Mouse (Mus musculus) forebrain, embryonic 16.5 days (tissue): ENCODE data around the gene Tgm2. TPM values are rescaled to one million over a fixed set of nuclear protein-coding genes. Genes with fewer than 3 reads are reported as not detected.

Source experiments
- ATAC-seq: fragments of 200-750 bp; cut with Nextera tagmentation; 2 replicates; pipeline ENCODE4 v1.8.0; 2017; ENCODE audit warnings: mild to moderate bottlenecking, moderate library complexity
- H3K27ac ChIP-seq: fragments of 300-500 bp; sonication (generic); 2 replicates; pipeline ENCODE4 v1.5.1; 2014; ENCODE audit warnings: low read length, control low read depth
- H3K27me3 ChIP-seq: fragments of 300-500 bp; sonication (generic); replicated peaks from 2 replicates; pipeline ENCODE4 v1.6.1; 2014; ENCODE audit warnings: low read length; ENCODE audit not compliant: control insufficient read depth, insufficient read depth
- H3K36me3 ChIP-seq: fragments of 300-500 bp; sonication (generic); 2 replicates; pipeline ENCODE4 v1.6.1; 2014; ENCODE audit not compliant: control insufficient read depth, insufficient read depth
- H3K4me1 ChIP-seq: fragments of 300-500 bp; sonication (generic); replicated peaks from 2 replicates; pipeline ENCODE4 v1.6.1; 2014; ENCODE audit warnings: low read length; ENCODE audit not compliant: control insufficient read depth, insufficient read depth
- H3K4me2 ChIP-seq: fragments of 300-500 bp; sonication (generic); 2 replicates; pipeline ENCODE4 v1.6.1; 2014; ENCODE audit warnings: mild to moderate bottlenecking, low read length, control low read depth
- H3K4me3 ChIP-seq: fragments of 300-500 bp; sonication (generic); replicated peaks from 2 replicates; pipeline ENCODE4 v1.5.1; 2014; ENCODE audit warnings: mild to moderate bottlenecking, low read length, control low read depth
- H3K9ac ChIP-seq: fragments of 300-500 bp; sonication (generic); replicated peaks from 2 replicates; pipeline ENCODE4 v1.6.1; 2014; ENCODE audit warnings: low read depth, low read length, control low read depth
- H3K9me3 ChIP-seq: fragments of 300-500 bp; sonication (generic); 2 replicates; pipeline ENCODE4 v1.6.1; 2016; ENCODE audit warnings: low read length; ENCODE audit not compliant: control insufficient read depth
- WGBS: fragments of 180-500 bp; shearing (Covaris S2); extraction: QIAGEN DNeasy Blood & Tissue Kit; methylation state at CpG from one replicate; pipeline ENCODE4 v1.1.7; 2014; 5-methylcytosine and 5-hydroxymethylcytosine counted together
- polyA plus RNA-seq: library from polyadenylated mRNA; unstranded; fragments of >200 nt; fragmentation: Nextera tagmentation; extraction: Ambion mirVana; gene quantifications from 2 replicates; pipeline ENCODE4 v1.2.1, GENCODE M21; 2015

Tgm2 gene
- polyA plus RNA-seq, 1 experiment from 2014 or later: 5.0 TPM

DNA sequence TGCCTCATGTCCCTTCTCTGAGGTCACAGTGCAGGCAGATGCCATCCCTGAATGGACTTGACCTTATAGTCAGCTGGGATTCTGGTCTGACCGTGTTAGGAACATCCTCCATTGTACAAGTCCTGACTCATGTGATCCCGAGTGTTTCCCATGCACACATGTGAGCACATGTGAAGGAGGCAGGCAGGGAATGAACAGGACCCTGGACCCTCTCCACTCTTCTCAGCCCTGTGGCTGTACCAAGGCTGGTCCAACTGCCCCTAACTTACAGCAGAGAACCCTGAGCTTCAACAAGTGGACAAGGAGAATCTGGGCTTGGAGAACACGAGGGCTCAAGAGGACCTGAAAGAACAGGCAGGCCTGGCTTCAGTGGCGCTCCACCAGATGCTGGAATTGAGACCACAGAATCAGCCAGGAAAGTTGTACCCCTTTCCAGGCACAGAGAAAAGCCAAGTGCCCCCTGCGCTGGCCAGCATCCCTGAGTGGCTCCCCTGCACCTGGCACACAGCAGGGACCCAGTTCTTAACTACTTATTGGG lies 639 bp downstream of the Tgm2 start:
- no peak overlapping the region for H3K27ac ChIP-seq
- ATAC-seq: no peak
- peaks cover 12% of the 10 kb centered on the region; the same call in 1 of the 2 replicates for H3K27me3 ChIP-seq
- no peak overlapping the region for H3K9ac ChIP-seq
- H3K4me2 ChIP-seq: no peak overlapping the region
- WGBS: 72% methylated on average over 5 of the region's 5 CpGs
- no peaks in the 10 kb centered on the region for H3K9me3 ChIP-seq
- no peak overlapping the region for H3K4me3 ChIP-seq
- 0 out of 2 replicates have a peak, but pooled peaks cover 2% of the 10 kb centered on the region for H3K4me1 ChIP-seq
- no peaks in the 10 kb centered on the region for H3K36me3 ChIP-seq

DNA sequence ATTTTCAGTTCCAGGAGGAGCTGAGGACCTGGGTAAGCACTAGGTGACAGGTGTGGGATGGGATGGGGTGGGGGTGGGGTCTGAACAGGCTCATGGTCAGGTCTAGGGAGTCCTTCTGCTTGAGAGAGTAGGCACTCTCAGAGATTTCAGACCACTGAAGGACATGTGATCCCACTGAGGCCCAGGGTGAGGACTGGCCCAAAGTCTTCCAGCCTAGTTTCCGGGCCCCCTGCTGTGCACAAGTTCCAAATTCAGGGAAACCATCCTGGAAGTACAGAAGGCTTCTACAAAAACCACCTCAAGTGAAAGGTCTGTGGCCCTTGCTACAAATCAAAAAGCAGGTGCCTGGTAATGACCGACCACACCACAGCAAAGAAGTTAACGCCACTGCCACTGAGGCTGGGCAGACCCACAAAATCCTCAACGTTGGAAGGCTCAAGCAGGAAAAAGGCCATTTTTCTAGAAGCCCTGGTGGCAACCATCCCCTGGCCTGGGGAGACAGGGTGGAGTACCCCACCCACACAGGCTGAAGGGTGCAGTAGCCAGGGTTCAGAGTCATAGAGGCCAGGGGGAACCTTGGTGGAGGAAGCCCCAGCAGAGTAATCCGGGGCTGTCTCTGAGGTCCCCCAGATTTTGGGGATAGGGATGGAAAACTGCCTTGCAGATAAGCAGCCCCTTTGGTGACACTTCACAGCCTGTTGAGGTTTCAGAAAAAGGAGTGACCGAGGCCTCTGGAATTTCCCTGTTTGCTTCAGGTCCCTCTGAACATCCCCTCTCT lies 1.3 kb downstream of the Tgm2 start:
- no peak overlapping the region for H3K27ac ChIP-seq
- no peak overlapping the region for H3K4me3 ChIP-seq
- H3K9ac ChIP-seq: no peak overlapping the region
- no peak for ATAC-seq
- no peak overlapping the region for H3K4me2 ChIP-seq
- H3K36me3 ChIP-seq: no peaks in the 10 kb centered on the region
- 89% methylated on average over 6 of the region's 6 CpGs for WGBS
- no peaks in the 10 kb centered on the region for H3K9me3 ChIP-seq
- H3K27me3 ChIP-seq: peaks cover 12% of the 10 kb centered on the region; the same call in 1 of the 2 replicates
- peaks cover 6% of the 10 kb centered on the region for H3K4me1 ChIP-seq

DNA sequence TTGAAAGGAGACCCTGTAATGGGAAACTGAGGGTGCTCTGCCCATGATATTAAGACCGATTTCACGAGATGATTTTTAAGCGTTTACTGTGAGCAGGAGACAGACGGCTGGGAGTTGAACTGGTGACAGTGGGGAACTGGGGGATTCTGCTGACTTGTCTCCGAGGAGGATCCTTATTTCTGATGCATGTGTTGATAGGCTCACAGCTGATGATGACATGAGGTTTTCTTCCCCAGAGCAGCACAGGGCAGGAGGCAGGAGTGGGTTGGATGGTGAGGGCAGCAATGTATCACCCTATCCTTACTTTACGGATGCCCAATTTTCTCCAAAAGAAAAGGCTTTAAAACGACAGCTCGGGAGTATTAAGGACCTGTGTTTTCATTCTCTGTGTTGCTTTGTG lies 2.0 kb downstream of the Tgm2 start:
- Histone ChIP-seq H3K9ac (no peak overlapping the region), H3K36me3 (no peaks in the 10 kb centered on the region), H3K4me3 (no peak overlapping the region), H3K27ac (no peak overlapping the region), H3K4me1 (peaks cover 13% of the 10 kb centered on the region), H3K4me2 (no peak overlapping the region), H3K9me3 (no peaks in the 10 kb centered on the region), H3K27me3 (peaks cover 12% of the 10 kb centered on the region; the same call in 1 of the 2 replicates)
- no peak for ATAC-seq
- WGBS: 49% methylated on average over 8 of the region's 8 CpGs

DNA sequence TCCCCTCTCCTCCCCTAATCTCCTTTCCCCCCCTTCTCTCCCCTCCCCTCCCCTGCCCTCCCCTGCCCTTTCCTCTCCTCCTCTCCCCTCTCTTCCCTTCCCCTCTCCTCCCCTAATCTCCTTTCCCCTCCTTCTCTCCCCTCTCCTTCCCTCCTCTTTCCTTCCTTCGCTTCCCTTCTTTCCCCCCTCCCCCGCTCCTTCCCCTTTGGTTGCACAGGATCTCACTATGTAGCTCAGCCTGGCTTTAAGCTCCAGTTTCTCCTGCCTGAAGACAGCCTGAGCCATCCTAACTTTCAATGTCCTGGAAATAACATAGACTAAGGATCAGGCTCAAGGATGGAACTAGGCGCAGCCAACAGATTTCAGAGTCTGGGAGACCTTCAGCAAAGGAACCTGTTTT lies 2.4 kb downstream of the Tgm2 start:
- WGBS: 52% methylated on average over 3 of the region's 3 CpGs
- no peak overlapping the region for H3K4me2 ChIP-seq

DNA sequence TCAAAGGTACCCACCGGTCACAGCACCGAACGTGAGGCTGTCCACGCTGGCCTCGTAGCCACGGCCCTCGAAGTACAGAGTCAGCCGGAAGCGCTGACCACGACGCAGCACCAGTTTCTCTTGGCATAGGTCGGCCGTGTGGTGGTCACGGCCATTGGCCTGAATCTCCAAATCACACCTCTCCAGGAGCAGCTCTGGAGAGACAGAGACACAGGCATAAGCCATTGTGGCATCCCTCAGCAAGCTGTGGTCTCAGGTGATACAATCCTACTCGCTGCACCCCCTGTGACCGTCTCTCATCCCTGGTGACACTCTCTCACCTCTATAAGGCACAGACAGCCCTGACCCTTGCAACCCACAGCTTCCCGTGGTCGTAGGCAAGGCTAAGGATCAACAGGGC lies 3.3 kb downstream of the Tgm2 start:
- no peak overlapping the region for H3K4me2 ChIP-seq
- no peak overlapping the region for H3K9ac ChIP-seq
- ATAC-seq: no peak
- H3K27ac ChIP-seq: no peak overlapping the region
- no peaks in the 10 kb centered on the region for H3K36me3 ChIP-seq
- H3K9me3 ChIP-seq: no peaks in the 10 kb centered on the region
- peaks cover 12% of the 10 kb centered on the region; the same call in 1 of the 2 replicates for H3K27me3 ChIP-seq
- peaks cover 15% of the 10 kb centered on the region for H3K4me1 ChIP-seq
- 87% methylated on average over 18 of the region's 18 CpGs for WGBS
- no peak overlapping the region for H3K4me3 ChIP-seq

More for the DNA sequence above, 2.4 kb downstream of the Tgm2 start:
- ATAC-seq: no peak
- H3K9ac ChIP-seq: no peak overlapping the region
- H3K27me3 ChIP-seq: peaks cover 12% of the 10 kb centered on the region; the same call in 1 of the 2 replicates
- H3K27ac ChIP-seq: no peak overlapping the region
- H3K4me1 ChIP-seq: peaks cover 15% of the 10 kb centered on the region
- no peaks in the 10 kb centered on the region for H3K36me3 ChIP-seq
- no peaks in the 10 kb centered on the region for H3K9me3 ChIP-seq
- no peak overlapping the region for H3K4me3 ChIP-seq

DNA sequence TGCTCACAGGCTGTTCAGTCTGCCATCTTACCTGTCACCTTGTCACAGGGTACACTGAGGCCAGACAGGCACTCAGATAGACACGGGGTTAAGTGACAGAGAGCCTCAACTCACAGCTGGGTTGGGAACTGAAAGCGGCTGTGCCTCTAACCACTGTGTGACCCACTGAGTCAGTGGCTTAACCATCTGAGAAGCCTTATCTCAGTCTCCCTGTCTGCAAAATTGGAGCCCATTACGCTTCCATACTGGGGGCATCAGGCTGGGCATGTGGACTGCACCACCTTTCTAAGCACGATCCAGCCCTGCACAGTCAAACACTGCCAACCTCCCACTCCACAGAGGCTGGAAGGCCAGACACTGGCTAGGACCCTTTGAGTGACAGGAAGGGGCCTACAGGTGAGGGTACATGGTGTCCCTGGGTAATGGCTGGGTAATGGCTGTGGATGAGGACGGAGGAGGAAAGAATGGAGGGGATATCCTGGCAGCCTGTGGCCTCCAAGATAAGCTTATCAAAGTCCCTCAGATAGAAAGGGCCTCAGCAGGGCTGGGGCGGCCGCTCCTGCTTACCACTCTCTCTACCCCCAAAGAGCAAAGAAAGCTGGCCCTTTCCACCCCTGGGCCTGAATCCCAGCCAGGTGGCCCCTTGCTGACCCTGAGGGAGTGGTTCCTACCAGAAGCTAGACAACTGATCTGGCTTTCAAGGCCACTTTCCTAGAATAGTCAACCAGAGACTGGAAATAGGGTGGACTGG lies 4.4 kb downstream of the Tgm2 start:
- ATAC-seq: no peak
- Histone ChIP-seq H3K4me1 (peaks cover 15% of the 10 kb centered on the region), H3K4me2 (no peak overlapping the region), H3K4me3 (no peak overlapping the region), H3K27ac (no peak overlapping the region), H3K36me3 (no peaks in the 10 kb centered on the region), H3K27me3 (peaks cover 10% of the 10 kb centered on the region; the same call in 1 of the 2 replicates), H3K9me3 (no peaks in the 10 kb centered on the region), H3K9ac (no peak overlapping the region)
- 89% methylated on average over 7 of the region's 7 CpGs for WGBS

DNA sequence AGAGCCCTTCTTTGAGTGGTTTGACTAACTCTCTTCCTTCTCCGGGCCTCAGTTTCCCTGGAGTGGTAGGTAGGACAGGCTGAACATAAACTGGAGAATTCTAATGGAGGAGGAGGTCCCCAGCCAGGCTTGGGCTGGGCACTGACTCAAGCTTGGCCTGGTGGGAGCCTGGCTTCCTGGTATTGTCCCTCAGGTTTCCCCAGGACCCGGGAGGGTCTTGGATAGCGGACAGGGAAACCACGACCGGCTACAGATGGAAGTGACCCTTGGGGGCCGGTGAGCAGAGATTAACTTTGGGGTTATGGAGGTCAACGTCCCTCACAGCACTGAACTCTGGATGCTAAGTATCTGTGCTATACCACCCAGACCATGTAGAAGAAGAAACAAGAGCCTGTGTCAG lies 5.0 kb downstream of the Tgm2 start:
- H3K4me1 ChIP-seq: peaks cover 14% of the 10 kb centered on the region
- no peaks in the 10 kb centered on the region for H3K36me3 ChIP-seq
- no peak overlapping the region for H3K4me2 ChIP-seq
- H3K27ac ChIP-seq: no peak overlapping the region
- 89% methylated on average over 7 of the region's 7 CpGs for WGBS
- H3K27me3 ChIP-seq: peaks cover 8% of the 10 kb centered on the region; the same call in 1 of the 2 replicates
- H3K9ac ChIP-seq: no peak overlapping the region
- ATAC-seq: no peak
- H3K9me3 ChIP-seq: no peaks in the 10 kb centered on the region
- H3K4me3 ChIP-seq: no peak overlapping the region

DNA sequence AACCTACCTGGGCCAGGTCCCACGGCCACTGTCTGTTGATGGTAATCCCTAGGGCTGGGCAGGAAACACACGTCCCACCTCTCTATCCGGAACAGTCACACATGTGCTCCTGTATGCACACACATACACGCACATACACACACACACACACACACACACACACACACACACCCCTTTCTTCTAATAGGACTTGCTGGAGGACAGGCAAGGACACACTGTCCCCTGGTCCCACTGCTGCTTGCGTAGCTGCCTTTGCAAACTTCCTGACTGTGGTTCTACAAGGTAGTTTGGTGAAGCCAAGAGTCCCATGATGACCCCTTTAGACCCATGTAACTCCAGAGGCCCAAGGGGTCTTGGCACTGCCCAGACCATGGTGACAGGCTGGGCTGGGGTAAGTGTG lies 5.6 kb downstream of the Tgm2 start:
- 82% methylated on average over 5 of the region's 5 CpGs for WGBS
- peaks cover 7% of the 10 kb centered on the region; the same call in 1 of the 2 replicates for H3K27me3 ChIP-seq
- H3K4me3 ChIP-seq: no peak overlapping the region
- no peak overlapping the region for H3K27ac ChIP-seq
- no peaks in the 10 kb centered on the region for H3K9me3 ChIP-seq
- ATAC-seq: no peak
- H3K9ac ChIP-seq: no peak overlapping the region
- peaks cover 15% of the 10 kb centered on the region for H3K4me1 ChIP-seq
- H3K36me3 ChIP-seq: no peaks in the 10 kb centered on the region
- H3K4me2 ChIP-seq: no peak overlapping the region

DNA sequence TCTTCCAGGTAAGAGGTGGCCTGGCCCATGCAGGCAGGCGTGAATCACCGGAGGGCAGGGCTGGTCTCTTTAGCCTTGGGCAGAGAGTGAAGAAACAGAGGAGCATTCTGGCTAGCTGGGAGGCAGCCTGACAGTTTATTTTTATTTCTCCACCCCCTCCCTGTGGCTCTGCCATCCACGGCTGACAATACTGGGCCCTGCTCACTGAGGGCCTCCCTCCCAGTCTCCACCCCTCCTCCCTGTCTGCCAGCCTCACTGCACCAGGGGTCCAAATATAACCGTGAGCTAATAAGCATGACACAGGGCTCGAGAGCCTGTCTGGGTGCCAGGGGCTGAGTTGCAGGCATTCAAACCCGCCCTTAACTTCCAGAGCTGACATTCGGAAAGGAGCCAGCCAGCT lies 6.6 kb downstream of the Tgm2 start:
- Histone ChIP-seq H3K9me3 (no peaks in the 10 kb centered on the region), H3K4me3 (no peak overlapping the region), H3K9ac (no peak overlapping the region), H3K4me1 (peaks cover 15% of the 10 kb centered on the region), H3K36me3 (no peaks in the 10 kb centered on the region), H3K4me2 (no peak overlapping the region), H3K27ac (peak overlapping the region; percentile 37; the same call in 1 of the 2 replicates), H3K27me3 (no peaks in the 10 kb centered on the region)
- peak; percentile 94 for ATAC-seq
- 20% methylated on average over 7 of the region's 7 CpGs for WGBS
